Mouse (Mus musculus): ENCODE results near the gene Zg16.
A peak's percentile ranks its signal among the peaks of the same experiment; 100 is the strongest.
"Not testable (repeated sequence)": the region's sequence is repeated elsewhere in the genome, so short reads cannot be mapped to it uniquely, and the experiment has no call there.

Gene Zg16

DNA sequence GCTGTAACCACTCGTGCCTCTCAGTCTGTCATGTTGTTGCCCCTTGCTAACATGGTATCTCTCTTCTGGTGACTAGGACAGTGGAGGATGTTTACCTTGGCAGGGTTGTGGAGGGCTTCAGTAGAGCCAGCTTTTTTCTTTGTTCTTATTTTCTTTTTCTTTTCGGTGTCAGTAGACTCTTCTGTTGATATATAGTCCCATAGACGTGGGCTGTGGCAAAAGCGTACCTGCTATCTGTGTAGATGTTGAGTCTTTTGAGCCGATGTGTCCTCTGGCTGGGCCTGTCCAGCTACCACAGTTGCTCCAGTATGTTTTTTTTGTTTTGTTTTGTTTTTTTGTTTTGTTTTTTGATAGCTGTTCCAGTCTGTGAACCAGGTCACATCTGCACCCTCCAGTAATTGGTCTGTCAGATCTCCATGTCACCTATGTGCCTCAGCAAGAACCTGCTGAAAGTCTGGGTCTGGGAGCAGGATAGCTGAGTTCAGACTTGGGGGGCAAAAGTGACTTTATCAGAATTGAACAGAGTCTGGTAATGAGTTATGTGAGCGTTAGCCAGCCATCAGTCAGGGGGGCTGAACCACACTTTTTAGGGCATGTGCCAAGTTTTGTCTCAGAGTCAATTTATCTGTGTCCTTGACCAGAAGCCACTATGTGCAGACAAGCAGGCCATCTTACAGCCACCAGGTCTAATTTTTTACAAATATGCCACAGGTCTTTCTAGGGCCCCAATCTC lies at the start of gene Zg16:
Gene Zg16 (minus strand): TSS at position 51 of the 733 bp plus-strand sequence.
- DNase-seq (ENCODE audit: low spot score in 2 of 2): not testable (repeated sequence)

DNA sequence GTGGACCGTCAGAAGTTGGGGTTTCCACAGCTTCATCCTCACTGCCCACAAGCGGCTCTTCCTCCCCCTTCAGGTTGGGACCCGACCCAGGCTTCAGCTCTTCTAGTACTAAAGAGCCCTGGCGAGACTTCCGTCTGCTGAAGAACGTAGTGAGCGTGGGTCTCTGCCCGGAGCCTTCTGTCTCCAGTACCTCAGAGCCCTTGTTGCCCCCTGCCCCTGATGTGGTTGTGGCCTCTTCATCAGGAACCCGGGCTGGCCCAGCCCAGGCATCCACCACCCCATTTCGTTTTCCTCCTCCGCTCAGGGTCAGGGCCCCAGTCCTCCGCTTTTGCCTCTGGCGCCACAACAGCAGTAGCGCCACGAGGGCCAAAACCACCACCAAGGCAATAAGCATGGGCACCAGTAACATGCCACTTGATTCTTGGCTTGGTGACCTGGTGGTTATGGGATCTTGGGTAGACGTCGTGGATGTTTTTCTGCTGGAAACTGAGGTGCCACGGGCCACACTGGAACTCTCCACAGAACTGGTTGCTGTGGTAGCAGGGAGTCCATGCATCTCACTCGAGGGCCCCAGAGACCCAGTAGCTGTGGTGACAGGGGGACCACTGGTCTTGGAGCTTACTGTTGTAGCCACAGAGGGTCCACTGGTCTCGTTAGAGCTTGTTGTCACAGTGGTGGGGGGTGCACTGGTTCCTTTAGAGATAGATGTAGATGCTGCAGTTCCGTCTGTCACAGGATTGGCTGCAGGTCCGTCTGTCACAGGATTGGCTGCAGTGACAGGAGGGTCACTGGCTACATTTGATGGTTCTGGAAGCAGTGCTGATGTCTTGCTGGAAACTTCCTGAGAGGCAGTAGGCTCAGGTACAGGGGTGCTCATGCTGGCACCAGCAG lies 49.3 kb upstream of the Zg16 start:
- no peak for DNase-seq (ENCODE audit: low spot score in 2 of 2)

DNA sequence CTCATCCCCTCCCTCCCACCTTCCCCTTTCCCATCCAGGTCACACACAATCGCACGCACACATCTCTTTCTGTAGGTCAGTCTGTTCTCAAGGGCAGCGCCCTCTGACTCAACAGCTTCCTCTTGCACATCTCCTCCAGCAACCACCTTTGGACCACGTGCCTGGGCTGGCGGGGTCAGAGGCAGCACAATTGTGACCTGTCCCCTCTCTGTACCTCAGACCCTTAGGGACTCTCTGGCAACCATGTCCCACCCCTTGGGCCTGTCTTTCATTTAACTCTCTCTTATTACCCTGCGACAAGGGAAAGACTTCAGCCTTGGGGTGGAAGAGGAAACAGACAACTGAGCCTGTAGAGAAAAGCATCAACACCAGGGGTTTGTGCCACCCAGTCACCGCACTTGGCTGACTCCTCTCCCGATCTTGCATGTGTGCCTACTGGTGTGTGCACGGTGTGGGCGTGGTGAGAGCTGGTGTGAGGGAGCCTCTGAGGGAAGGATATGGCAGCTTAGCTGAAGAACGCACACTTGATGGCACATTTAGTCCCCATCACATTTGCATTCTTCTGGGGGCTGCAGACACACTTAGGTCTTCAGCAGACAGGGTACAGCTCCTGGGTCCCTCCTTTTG lies 47.8 kb upstream of the Zg16 start:
- peak; percentile 33 to 47 for DNase-seq (ENCODE audit: low spot score in 2 of 2)

DNA sequence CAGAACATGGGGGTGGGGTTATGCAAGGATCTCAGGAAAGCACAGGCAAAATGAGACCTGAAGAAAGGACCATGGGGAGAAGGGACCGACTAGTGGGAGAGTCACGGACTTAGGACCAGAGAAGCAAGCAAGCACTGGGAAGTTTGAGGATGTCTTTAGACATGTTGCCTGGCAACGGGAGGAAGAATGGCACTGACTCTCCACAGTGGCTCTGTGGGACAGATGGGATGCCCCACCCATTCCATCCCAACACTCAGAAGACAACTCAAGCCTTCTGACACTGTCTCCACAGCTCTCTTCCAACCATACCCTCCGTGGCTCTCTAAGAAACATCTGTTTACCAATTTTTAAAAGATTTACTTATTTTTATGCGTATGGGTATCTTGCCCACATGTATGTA lies 46.0 kb upstream of the Zg16 start:
- DNase-seq (ENCODE audit: low spot score in 2 of 2): no peak

DNA sequence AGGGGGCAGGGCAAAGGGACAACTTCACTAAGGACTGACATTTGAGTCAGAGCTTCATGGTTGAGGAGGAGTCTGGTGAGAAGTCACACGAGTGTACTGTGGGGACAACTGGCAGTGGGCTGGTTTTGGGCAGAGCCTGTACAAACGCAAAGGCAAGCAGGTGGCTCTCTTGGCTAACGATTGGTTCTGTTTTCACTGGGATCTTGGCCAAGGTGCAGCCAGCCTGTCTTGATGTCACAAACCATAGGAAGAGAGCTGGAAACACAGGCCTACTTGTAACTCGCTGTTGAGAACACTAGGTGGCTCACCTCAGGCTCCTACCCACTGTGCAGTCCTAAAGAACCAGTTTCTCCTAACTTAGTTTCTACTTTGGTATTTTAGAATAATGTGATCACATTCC lies 42.5 kb upstream of the Zg16 start:
- no peak for DNase-seq (ENCODE audit: low spot score in 2 of 2)

DNA sequence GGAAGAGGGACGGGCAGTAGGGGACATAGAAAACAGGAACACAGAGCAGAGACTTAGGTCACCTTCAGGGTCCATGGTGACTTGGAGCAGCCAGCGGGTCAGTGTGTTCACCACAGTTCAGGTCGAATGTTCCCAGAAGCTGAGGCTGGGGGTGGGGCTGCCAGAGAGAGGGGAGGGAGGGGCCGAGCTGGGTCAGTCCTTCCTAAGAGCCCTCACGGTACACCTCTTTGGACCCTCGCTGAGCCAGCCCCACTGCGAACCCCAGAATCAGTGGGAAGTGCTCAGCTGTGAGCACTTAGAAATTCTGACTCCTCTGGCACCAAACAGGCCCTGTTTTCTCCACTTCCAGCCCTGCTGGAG lies 34.8 kb upstream of the Zg16 start, which contains the start of gene Qprt:
Gene Qprt (minus strand): TSS at position 316 of the 360 bp plus-strand sequence.
- no peak for DNase-seq (ENCODE audit: low spot score in 2 of 2)

DNA sequence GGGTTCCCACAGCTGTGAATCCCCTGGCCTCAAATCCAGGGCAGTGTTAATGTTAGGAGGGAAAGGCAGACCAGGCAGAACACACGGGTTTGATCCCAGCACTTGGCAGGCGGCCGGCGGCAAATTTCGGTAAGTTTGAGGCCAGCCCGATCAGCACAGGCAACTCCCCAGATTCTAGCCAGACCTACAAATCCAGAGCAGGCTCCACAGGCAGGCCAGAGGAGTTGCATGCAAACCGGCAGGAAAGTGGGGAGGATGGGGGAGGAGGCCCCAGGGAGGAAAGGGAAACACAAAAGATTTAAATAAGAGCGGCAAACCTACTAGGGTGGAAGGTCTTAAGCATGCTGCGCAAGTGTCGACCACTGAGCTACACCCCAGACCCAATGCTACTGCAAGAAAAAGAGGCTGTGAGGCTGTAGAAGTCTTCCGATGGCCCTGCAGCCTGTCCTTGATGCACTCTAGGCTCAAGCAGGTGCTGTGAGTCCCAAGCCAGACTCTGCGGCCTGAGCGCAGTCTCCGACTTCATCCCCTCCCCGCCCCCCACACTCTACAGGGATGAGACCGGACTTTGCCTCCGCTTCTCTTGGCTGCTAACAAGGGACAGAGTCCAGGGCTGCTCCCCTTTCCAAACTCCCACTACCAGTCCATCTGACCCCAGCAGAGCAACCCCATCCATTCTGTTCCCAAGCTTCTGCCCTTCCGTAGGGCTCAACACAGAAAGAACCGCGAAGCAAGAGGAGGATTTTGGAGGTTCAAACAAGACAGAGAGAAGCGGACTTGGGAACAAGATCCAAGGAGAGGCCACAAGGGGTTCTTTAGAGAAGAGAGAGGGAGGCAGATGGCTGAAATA lies 34.2 kb upstream of the Zg16 start:
- no peak for DNase-seq (ENCODE audit: low spot score in 2 of 2)

DNA sequence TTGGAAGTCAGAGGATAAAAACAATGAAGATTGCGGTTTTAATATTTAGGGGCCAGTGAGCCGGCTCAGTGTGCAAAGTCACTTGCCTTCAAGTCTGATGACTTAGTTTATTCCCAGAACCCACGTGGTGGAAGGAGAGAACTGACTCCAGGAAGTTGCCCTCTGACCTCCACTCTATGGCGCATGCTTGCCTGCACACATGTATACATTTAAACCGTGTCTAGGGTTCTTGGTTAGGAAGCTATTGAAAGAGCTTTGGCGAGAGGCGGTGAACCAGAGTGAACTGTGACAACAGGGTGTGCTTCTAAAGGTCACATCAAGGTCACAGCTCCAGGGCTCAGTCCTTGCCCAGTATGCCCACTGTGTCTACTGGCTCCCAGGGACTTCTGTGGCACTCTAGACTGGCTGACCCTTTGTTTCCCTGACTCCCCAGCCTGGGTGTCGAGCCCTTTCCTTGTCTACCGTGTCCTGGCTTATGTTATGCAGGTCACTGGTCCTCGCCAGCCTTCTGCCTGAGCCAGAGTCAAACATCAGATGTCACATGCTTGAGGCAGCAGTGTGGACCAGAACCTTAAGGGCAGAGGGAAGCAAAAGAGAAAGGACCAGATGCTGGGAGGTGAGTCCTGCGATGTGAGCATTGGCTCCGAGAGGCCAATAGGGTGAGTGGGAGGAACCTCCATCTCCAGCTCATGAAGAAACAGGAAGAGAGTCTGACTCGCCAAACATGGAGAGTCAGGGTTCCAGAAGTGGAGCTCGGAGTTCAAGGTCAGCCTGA lies 31.7 kb upstream of the Zg16 start:
- no peak for DNase-seq (ENCODE audit: low spot score in 2 of 2)

DNA sequence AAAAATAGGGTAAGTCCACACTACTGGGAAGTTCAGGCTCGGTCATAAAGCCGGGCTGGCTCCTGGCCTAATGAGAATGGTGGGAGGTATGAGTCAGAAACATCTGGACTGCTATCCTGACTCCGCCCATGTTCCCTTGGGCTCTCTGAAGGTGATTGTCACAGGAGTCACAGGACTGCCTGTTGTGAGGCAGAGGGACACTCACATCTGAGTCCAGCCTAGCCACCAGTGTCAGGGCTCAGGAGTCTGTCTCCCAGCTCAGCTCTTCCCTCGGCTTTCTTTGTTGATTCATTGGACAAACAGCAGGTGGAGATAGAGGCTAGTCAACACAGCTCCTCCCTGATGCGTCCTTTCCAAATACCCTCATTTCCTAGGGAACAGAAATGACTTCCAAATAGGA lies 30.8 kb upstream of the Zg16 start:
- DNase-seq (ENCODE audit: low spot score in 2 of 2): no peak

DNA sequence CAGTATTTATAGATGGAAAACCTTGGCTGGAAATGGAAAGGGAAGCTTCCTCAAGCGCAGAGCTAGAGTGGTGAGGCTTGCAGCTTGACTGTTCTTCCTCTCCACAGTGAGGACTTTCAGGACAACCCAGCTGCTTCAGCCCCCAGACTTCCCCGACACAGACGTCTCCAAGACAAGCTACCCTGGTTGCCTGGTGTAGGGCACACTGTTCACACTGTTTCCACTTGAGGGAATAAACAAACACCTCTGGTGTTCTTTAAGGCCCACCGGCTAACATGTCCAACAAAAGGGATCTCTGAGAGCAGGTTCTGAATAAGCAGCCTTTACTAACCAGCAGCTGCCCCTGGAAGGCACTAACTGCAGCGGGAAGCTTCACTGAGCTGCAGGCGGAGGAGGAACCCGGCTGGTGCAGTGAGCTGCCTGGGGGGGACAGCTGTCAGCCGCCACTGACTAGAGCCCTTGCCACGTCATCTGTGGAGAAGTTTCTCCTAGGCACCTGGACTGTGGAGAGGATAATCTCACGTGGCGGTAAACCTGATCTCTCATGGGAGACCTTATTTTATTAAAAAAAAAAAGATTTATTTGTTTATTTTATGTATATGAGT lies 29.3 kb upstream of the Zg16 start:
- DNase-seq (ENCODE audit: low spot score in 2 of 2): no peak

DNA sequence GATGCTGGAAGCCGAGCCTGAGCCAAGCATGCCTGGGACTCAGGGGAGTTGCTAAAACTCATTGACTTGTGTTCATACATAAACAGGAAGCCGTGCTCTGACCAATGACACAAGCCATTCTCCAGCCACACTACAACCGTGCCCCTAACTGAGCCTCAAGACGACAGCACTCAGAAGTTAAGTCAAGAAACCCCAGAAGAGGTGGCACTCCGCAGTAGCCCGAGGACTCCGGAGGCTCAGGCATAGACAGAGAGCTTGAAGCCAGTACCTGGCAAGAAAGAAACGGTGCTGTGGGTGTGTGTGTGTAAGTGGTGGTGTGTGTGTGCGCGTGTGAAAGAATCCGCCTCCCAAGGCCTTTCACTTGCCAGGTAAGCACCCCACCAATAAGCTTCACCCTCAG lies 27.8 kb upstream of the Zg16 start:
- no peak for DNase-seq (ENCODE audit: low spot score in 2 of 2)

DNA sequence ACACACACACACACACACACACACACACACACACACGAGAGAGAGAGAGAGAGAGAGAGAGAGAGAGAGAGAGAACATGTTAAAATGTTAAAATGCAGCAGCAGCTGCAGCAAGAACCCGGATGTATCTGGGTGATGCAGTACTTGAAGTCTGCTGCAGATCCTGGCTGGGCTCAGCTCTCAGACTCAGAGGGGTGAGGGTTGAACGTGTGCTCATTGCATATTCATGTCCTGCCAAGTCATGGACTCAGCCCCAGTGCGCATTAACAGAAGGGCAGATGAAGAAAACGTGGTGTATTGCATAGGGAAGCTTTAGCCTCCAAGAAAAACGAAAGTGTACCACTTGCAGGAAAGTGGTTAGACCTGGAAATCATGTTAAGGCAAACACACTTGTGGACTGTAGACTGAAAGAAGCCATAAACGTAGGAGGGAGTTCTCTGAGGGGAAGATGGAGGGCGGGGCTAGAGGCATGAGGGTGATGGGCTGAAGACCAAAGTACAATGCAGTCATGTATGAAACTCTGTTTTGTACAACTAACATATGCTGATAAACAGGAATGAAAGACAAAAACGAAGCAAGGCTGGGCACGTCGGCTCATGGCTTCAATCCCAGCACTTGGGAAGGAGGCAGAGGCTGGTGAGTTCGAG lies 26.6 kb upstream of the Zg16 start:
- DNase-seq (ENCODE audit: low spot score in 2 of 2): no peak

DNA sequence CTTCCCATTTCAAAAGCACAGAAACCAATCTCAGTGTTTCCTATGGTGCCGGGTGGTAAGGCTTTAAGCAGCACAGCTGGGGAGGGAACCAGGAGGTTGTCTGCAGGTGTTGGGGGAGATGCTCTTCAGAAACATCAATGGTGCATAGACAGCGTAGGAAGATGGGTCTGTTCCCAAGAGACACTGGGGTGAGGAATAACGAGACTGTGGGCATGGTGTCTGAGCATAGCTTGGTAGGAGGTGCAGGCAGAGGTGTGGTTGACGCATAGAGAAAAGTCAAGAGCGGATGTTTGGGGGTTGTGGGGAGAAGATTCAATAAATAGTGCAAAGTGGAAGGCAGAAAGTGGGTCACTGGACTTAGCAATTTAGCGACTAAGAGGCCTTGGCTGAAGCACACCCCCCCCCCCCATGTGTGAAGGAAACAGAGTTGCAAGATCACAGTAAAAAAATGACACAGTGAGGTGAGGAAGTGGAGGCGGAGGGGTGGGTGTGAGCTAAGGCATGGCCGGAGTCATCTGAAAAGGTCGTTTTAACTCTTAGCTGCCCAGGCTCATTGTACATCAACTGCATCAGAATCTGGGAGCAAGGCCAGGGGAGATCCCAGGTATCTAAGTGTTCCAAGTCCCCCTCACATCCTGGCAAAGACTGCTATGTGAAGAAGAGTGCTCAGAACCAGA lies 25.9 kb upstream of the Zg16 start:
- DNase-seq (ENCODE audit: low spot score in 2 of 2): no peak

DNA sequence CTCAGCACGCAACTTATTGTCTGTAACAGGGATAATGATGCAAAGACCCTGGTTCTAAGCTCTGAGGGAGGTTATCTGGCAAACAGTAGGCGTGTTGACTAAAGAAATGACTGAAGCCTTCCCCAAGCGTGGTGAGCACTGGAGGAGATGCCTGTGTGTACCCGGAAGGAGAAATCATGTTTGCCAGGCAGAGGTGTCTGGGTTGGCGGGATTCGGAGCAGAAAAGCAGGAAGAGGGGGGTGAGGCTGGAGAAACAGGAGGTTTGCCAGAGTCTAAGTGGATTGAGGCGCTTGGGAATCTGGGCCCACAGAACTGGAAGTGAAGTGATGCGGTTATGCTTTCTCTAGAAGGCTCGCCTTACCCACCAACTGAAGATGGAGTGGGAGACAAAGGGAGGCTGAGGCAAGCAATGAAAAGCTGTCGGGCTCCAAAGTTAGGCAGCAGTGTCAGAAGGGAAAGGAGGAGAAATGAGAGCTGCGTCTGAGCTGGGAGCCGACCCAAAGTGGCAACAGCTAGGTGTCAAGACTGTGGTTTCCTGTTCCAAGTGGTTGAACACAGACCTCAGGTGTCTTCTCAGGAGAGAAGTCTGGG lies 25.2 kb upstream of the Zg16 start:
- DNase-seq (ENCODE audit: low spot score in 2 of 2): no peak

DNA sequence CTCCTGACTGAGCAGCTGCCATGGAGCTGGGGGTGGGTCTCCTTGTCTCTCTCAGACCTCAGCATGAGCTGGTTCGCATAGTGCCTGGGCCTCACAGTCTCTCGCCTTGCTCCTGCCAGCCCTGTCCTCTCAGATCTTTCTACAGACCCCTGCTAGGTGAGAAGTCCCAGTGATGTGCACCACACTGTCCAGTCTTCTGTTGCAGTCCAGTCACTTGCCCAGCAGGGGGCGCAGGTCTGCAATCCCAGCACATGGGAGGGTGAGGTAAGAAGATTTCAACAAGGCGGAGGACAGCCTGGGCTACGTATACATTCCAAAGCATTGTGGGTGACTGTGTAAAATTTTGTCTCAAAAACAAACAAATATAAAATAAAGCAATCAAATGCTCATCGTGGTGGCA lies 24.3 kb upstream of the Zg16 start:
- peak; percentile 71 to 81 for DNase-seq (ENCODE audit: low spot score in 2 of 2)

DNA sequence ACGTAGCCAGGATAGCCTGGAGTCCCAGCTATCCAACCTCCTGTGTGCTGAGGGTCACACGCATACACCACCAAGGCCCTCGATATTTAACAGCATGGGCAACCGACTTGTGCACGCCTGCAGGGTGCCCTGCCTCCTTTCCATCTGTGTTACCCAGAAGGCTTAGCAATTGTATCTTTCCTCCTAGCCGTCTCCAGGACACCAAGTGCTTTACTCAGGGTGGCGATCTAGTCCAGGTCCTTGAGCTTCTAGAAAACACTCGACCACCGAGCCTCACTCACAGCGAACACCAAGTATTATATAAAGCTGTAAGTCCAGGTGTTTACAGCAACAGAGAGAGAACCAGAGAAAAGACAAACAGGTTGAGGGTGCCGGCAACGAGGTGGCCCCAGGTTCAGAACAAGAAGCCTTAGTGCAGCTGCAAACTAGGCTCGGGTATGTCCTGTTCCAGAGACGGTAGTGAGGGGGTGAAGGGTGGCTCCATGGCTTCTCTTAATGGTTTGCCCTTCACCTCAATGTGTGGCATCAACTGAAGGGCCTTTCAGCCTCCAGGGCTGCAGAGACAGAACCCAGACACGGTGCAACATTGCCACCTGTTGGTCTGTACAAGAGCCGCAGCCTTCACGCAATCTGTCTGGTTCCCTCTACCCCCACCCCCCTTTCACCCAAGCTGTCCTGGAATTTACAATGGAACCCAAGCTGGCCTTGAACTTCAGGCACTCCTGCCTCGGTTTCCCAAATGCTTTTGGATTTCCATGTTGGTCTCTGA lies 23.3 kb upstream of the Zg16 start:
- peak; percentile 56 to 69 for DNase-seq (ENCODE audit: low spot score in 2 of 2)

DNA sequence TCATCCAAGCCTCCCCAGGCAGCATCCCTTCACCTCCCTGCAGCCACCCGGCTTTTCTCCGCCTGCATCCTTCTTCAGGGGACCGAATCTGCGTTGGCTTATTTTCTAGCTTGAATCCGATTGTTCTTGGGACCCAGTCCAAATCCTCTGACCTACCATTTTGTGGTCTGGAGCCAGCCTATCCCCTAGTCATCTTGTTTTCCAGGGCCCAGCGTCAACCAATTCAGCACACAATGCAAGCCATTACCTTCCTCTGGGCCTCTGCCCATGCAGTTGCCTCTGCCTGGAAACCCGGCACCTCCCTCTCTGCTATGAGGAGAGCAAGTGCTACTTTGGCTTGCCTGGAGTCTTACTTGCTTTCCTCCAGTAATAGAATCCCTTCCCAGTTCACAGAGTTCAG lies 18.4 kb upstream of the Zg16 start:
- DNase-seq (ENCODE audit: low spot score in 2 of 2): no peak

Measured in spleen, postnatal 14 days (tissue).